Mouse (Mus musculus): ENCODE measurements around the gene Asb13. TPM values are rescaled to one million over a fixed set of nuclear protein-coding genes. Genes with fewer than 3 reads are reported as not detected.
A peak's percentile ranks its signal among the peaks of the same experiment; 100 is the strongest.

Asb13 gene
- polyA plus RNA-seq (2015; fragmentation: Nextera tagmentation; extraction: Ambion mirVana) = 5.6 and 7.8 TPM in 2 replicates

GRCm38 (mm10) chr13:3633895-3634811 lies at the start of gene Asb13:
Gene Asb13, plus strand, starts transcription at chr13:3634032.
- peaks cover 6% of the 10 kb centered on the region; the same call in 1 of the 2 replicates for H3K4me1 ChIP-seq (ENCODE audit: insufficient read depth)
- peak; percentile 93 for ATAC-seq
- no peaks in the 10 kb centered on the region for H3K36me3 ChIP-seq (replicated peaks; ENCODE audit: insufficient read depth, low read length)
- no peaks in the 10 kb centered on the region for H3K9me3 ChIP-seq (ENCODE audit: low read length)
- H3K9ac ChIP-seq (replicated peaks) = peak within 1 kb of the TSS; percentile 71
- 2% methylated on average over 47 of the region's 47 CpGs for WGBS (ENCODE audit: insufficient replicate concordance)
- H3K4me2 ChIP-seq (ENCODE audit: low read depth, low read length) = peak within 1 kb of the TSS; percentile 87
- TF ChIP-seq CTCF (IDR thresholded peaks at IDR 0.05; ENCODE audit: low read depth) (0 out of 2 replicates have a peak, but pooled peaks have one; percentile 12), EP300 (IDR thresholded peaks at IDR 0.05; ENCODE audit: low read depth) (no peak)
- peak within 1 kb of the TSS; percentile 74 for H3K27ac ChIP-seq (ENCODE audit: low read depth)
- no peaks in the 10 kb centered on the region for H3K27me3 ChIP-seq (ENCODE audit: insufficient read depth, low read length)
- H3K4me3 ChIP-seq (ENCODE audit: low read depth, low read length) = peak within 1 kb of the TSS; percentile 72
- DNase-seq = peak; percentile 86

DNA sequence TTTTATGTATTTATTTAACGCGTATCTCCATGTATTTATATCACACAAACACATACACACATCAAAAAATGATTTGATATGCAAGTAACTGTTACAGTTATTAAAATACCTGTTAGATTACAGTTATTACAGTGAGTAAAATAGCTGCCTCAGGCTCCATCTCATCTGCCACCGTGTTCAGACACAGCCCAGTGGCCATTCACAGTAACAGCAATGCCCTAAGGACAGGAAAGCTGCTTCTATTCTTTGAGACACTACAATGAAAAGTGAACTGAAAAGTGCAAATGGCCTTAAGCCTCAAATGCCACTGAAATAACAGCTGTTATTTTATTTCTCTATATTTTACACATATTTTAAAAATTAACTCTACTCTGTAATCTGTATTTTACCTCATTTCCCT lies 43.0 kb upstream of the Asb13 start:
- no peaks in the 10 kb centered on the region for H3K27me3 ChIP-seq (ENCODE audit: insufficient read depth, low read length)
- no peak for DNase-seq

DNA sequence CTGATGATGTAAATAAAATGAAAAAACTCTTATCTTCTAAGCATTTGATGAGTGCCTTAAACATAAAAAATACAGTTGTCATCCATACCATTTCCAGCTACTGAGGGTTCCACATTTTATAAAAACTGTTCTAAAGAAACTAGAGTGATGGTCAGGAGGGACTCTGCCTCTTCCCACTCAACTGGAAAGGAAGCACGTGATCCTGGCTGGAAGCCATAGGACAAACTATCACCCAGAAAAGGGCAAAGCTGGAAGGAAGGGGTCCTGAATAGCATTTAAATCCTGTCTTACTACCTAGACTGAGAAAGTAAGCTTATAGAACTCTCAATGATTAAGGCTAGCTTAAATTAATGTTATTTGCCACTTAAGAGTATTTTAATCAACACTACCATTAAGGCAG lies 39.5 kb upstream of the Asb13 start:
- no peaks in the 10 kb centered on the region for H3K4me1 ChIP-seq (ENCODE audit: insufficient read depth)
- H3K27ac ChIP-seq (ENCODE audit: low read depth) = no peak overlapping the region
- no peaks in the 10 kb centered on the region for H3K27me3 ChIP-seq (ENCODE audit: insufficient read depth, low read length)
- no peak for ATAC-seq
- no peaks in the 10 kb centered on the region for H3K9me3 ChIP-seq (ENCODE audit: low read length)
- H3K36me3 ChIP-seq (replicated peaks; ENCODE audit: insufficient read depth, low read length) = peaks cover 41% of the 10 kb centered on the region
- DNase-seq = no peak
- H3K4me2 ChIP-seq (ENCODE audit: low read depth, low read length) = no peak overlapping the region
- 63% methylated on average over 1 of the region's 1 CpGs for WGBS (ENCODE audit: insufficient replicate concordance)
- TF ChIP-seq EP300 (IDR thresholded peaks at IDR 0.05; ENCODE audit: low read depth) (no peak), CTCF (IDR thresholded peaks at IDR 0.05; ENCODE audit: low read depth) (no peak)
- H3K4me3 ChIP-seq (ENCODE audit: low read depth, low read length) = no peak overlapping the region
- H3K9ac ChIP-seq (replicated peaks) = no peak overlapping the region

More for the DNA sequence above, 43.0 kb upstream of the Asb13 start:
- Histone ChIP-seq H3K36me3 (replicated peaks; ENCODE audit: insufficient read depth, low read length) (peaks cover 49% of the 10 kb centered on the region), H3K9ac (replicated peaks) (no peak overlapping the region), H3K27ac (ENCODE audit: low read depth) (no peak overlapping the region), H3K4me3 (ENCODE audit: low read depth, low read length) (no peak overlapping the region), H3K9me3 (ENCODE audit: low read length) (no peaks in the 10 kb centered on the region), H3K4me2 (ENCODE audit: low read depth, low read length) (no peak overlapping the region), H3K4me1 (ENCODE audit: insufficient read depth) (no peaks in the 10 kb centered on the region)
- WGBS (ENCODE audit: insufficient replicate concordance) = 81% methylated on average over 3 of the region's 3 CpGs
- no peak for ATAC-seq
- TF ChIP-seq EP300 (IDR thresholded peaks at IDR 0.05; ENCODE audit: low read depth) (no peak), CTCF (IDR thresholded peaks at IDR 0.05; ENCODE audit: low read depth) (peak; percentile 35)

- WGBS (ENCODE audit: insufficient replicate concordance) = 80% methylated on average over 6 of the region's 6 CpGs
Observed at GRCm38 (mm10) chr13:3596232-3596631, 37.6 kb upstream of the Asb13 start.

GRCm38 (mm10) chr13:3609780-3610117 lies 24.1 kb upstream of the Asb13 start:
- H3K9ac ChIP-seq (replicated peaks) = peak overlapping the region; percentile 98
- no peak for ATAC-seq
- H3K4me2 ChIP-seq (ENCODE audit: low read depth, low read length) = peak overlapping the region; percentile 92
- no peak for TF ChIP-seq EP300 (IDR thresholded peaks at IDR 0.05; ENCODE audit: low read depth)
- TF ChIP-seq CTCF (IDR thresholded peaks at IDR 0.05; ENCODE audit: low read depth) = no peak
- H3K36me3 ChIP-seq (replicated peaks; ENCODE audit: insufficient read depth, low read length) = no peaks in the 10 kb centered on the region
- H3K27ac ChIP-seq (ENCODE audit: low read depth) = peak overlapping the region; percentile 99
- no peaks in the 10 kb centered on the region for H3K27me3 ChIP-seq (ENCODE audit: insufficient read depth, low read length)
- H3K4me1 ChIP-seq (ENCODE audit: insufficient read depth) = 0 out of 2 replicates have a peak, but pooled peaks cover 3% of the 10 kb centered on the region
- 10% methylated on average over 8 of the region's 8 CpGs for WGBS (ENCODE audit: insufficient replicate concordance)
- no peak for DNase-seq
- H3K4me3 ChIP-seq (ENCODE audit: low read depth, low read length) = peak overlapping the region; percentile 96
- no peaks in the 10 kb centered on the region for H3K9me3 ChIP-seq (ENCODE audit: low read length)

More at GRCm38 (mm10) chr13:3596232-3596631, 37.6 kb upstream of the Asb13 start:
- DNase-seq = no peak
- no peak overlapping the region for H3K27ac ChIP-seq (ENCODE audit: low read depth)
- no peak for ATAC-seq
- H3K9me3 ChIP-seq (ENCODE audit: low read length) = no peaks in the 10 kb centered on the region
- TF ChIP-seq EP300 (IDR thresholded peaks at IDR 0.05; ENCODE audit: low read depth) (no peak), CTCF (IDR thresholded peaks at IDR 0.05; ENCODE audit: low read depth) (no peak)
- H3K36me3 ChIP-seq (replicated peaks; ENCODE audit: insufficient read depth, low read length) = peaks cover 34% of the 10 kb centered on the region
- H3K27me3 ChIP-seq (ENCODE audit: insufficient read depth, low read length) = no peaks in the 10 kb centered on the region
- H3K4me2 ChIP-seq (ENCODE audit: low read depth, low read length) = no peak overlapping the region
- no peak overlapping the region for H3K4me3 ChIP-seq (ENCODE audit: low read depth, low read length)
- no peaks in the 10 kb centered on the region for H3K4me1 ChIP-seq (ENCODE audit: insufficient read depth)
- no peak overlapping the region for H3K9ac ChIP-seq (replicated peaks)

- peak; percentile 59 for DNase-seq
- peak overlapping the region; percentile 96 for H3K4me3 ChIP-seq (ENCODE audit: low read depth, low read length)
- no peaks in the 10 kb centered on the region for H3K27me3 ChIP-seq (ENCODE audit: insufficient read depth, low read length)
- H3K9me3 ChIP-seq (ENCODE audit: low read length) = no peaks in the 10 kb centered on the region
- no peaks in the 10 kb centered on the region for H3K36me3 ChIP-seq (replicated peaks; ENCODE audit: insufficient read depth, low read length)
- no peak for TF ChIP-seq EP300 (IDR thresholded peaks at IDR 0.05; ENCODE audit: low read depth)
- TF ChIP-seq CTCF (IDR thresholded peaks at IDR 0.05; ENCODE audit: low read depth) = no peak
- H3K9ac ChIP-seq (replicated peaks) = peak overlapping the region; percentile 98
- WGBS (ENCODE audit: insufficient replicate concordance) = under 1% methylated on average over 36 of the region's 50 CpGs
- peak overlapping the region; percentile 92 for H3K4me2 ChIP-seq (ENCODE audit: low read depth, low read length)
- H3K4me1 ChIP-seq (ENCODE audit: insufficient read depth) = 0 out of 2 replicates have a peak, but pooled peaks cover 3% of the 10 kb centered on the region
- ATAC-seq = peak; percentile 18
- H3K27ac ChIP-seq (ENCODE audit: low read depth) = peak overlapping the region; percentile 99
Observed at GRCm38 (mm10) chr13:3610118-3610794, 23.6 kb upstream of the Asb13 start.
